Mouse (Mus musculus) heart, postnatal 4 days (tissue): Measurements from ENCODE around the gene Olfr1160. TPM values are rescaled to one million over a fixed set of nuclear protein-coding genes. Genes with fewer than 3 reads are reported as not detected.
"Not testable (repeated sequence)": the region's sequence is repeated elsewhere in the genome, so short reads cannot be mapped to it uniquely, and the experiment has no call there.

ENCODE experiments used
- DNase-seq: peaks from one replicate; pipeline ENCODE4 v3.0.0; 2021
- total RNA-seq, 2 experiments: library from RNA; stranded (reverse); gene quantifications; 2 replicates each; pipeline ENCODE4 v1.2.3; 2021

The Olfr1160 gene
- total RNA-seq: not detected

DNA sequence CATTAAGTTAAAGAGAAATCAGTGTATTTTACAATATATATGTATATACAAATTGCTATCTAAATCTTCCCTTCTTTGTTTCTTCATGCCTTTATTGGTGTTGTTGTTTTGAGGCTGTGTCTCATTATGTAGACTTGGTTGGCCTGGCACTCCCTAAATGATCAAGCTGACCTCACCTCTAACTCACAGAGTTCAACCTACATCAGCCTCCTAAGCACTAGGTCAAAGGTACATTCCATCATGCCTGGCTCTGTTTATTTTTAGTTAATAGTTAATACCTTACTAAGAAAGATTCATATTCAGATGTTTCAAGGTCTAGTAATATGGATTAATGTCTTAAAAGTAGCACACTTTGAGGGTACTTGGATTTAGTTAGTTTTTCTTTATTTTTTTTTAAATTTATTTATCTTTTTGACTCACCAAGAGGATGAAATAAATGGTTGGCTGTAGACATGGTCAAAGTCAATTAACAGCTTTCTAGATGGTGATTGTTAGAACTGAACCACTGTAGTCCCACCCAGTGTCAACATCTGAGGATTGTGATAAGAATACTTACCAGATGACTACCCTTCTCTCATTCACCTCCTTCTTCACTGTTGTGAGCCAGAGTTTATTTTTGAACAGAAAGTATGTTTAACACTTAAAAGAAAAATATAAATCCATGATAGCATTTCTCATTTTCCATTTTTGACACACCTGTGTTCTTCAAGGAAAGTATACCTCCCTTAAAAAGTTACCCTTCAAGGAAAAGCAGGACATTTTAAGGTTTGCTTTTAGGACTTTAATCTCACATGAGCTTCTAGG is at the start of gene Olfr1160:
Gene Olfr1160 (minus strand): TSS at position 754 of the 804 bp plus-strand sequence.
- no peak for DNase-seq

DNA sequence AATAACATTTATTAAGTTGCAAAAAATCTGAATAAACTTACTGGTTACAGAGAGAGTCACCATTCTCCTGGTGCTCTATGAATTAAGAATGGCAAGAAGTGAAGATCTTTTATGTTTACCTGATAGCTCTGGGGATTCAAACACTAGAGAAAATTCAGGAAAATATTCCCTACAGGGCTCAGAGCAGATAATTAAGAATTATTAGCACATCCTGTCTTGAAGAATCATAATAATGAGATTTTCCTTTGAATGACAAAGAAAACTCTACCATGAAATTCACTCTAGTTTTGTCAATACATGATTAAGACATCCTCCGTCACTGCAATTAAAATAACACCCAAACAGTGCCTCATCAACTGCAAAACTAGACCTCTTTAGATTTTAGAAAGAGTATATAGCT is 43.0 kb upstream of the Olfr1160 start, which contains the start of gene Olfr1162:
Gene Olfr1162 (minus strand): TSS at position 101 of the 400 bp plus-strand sequence.
- DNase-seq: no peak

DNA sequence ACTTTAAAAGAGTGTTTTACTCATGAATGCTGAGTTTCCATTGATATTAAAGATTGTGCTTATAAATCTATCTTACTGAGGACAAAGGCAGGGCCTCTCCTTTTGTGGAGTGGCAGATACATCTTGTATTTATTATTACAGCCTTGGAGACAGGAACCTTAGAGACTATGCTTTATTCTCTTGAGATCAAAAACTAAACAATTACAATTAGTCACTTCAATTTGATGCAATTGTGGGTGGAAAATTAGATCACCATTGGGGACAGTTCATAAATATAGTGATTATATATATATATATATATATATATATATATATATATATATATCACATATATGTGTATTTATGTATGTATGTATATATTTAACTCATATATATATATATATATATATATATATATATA is 29.5 kb upstream of the Olfr1160 start, which contains the start of gene Olfr73:
Gene Olfr73 (minus strand): TSS at position 101 of the 400 bp plus-strand sequence.
- DNase-seq: no peak

DNA sequence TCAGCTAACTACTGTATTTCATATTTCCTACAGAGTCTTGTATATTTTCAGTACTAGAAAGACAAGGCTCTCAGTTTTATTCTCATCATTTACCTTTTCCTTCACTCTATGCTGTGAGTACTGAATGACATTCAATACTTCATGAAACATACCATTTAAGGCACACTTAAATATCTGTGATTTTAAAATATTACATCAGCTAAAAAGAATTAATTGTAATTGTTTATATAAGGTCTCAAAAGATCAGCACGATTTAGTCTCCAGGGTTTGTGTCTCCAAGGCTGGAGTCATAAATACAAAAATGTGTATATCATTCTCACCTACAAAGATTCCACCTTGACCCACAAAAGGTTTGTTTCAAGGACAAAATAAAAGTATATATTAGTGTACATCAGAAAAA is 14.4 kb upstream of the Olfr1160 start, which contains the start of gene Olfr1161:
Gene Olfr1161 (plus strand): TSS at position 301 of the 400 bp plus-strand sequence.
- not testable (repeated sequence) for DNase-seq

DNA sequence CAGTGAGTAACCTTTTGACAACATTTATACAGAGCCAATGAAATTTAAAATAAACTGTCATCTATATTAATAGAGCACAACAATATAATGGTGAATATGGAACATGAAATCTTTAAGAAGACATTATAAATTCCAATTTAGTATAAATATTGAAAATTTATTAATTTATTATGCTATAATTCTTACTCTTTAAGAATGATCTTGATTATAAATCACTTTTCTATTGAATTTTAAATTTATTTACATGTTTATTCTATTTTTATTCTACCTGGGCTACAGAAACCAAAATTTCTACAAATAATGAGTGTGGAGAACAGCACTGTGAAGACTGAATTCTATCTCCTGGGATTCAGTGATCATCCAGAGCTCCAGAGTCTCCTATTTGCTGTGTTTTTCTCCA is 18.3 kb downstream of the Olfr1160 start, which contains the start of gene Olfr1158:
Gene Olfr1158 (plus strand): TSS at position 301 of the 400 bp plus-strand sequence.
- DNase-seq: no peak

DNA sequence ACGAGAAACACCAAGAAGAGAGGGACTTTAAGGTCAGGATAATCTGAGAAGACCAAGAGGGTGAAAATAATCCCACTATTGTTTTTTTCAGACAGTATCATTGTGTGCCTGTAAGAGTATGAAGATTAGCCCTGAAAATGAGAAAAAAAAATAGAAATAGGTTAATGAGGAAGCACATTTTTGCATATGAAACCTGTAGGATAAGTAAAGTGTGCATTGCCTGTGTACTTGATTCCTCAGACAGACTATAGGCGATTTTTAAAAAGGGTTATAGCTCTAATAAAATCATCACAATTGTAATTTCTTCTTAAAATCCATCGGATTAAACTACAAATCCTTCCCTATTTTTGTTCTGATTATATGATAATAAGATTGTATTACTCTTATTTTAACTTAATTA is 33.5 kb downstream of the Olfr1160 start, which contains the start of gene Olfr74:
Gene Olfr74 (minus strand): TSS at position 101 of the 400 bp plus-strand sequence.
- DNase-seq: no peak

DNA sequence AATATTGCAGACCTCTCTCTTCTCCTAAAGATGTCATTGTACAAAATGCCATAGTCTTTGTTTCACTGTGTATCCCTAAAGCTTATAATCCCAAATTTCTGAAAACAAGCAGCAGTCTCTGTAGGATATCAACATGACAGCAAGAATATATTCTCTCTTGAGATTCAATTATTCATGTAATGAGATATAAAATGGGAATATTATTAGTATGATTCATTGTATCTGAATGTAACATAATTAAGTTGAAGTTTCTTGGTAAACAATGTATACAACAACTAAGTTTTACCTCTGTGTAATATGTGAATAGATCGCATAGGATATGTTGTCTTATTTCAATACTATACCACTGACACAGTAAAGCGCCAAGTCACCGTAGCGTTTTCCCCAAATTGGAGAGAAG is 39.9 kb downstream of the Olfr1160 start, which contains the start of gene Olfr1157:
Gene Olfr1157 (minus strand): TSS at position 101 of the 400 bp plus-strand sequence.
- DNase-seq: no peak

DNA sequence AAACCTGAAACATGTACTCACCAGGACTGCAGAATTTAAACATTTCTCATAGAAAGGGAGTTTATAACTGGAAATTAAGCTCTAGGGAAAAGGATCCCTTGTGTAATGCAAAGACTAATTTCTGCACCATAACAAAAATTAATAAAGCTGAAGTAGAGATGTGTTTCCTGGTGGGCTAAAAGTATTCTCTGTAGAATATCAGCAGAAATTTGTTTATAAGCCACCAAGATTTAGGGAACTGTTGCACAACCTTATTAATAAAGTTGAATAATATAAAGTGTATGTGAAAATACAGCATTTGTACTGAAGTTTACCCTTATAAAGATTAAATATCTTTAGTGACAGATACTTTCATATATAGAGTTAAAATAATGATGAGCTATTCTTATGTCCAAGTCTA is 55.1 kb downstream of the Olfr1160 start, which contains the start of gene Olfr1156:
Gene Olfr1156 (minus strand): TSS at position 101 of the 400 bp plus-strand sequence.
- DNase-seq: no peak

Other genes with a start within 250 kb of the Olfr1160 start
- gene Olfr152, start 228.8 kb downstream of the Olfr1160 start, total RNA-seq: not detected
- gene Olfr1143, start 207.7 kb downstream of the Olfr1160 start, total RNA-seq: not detected
- not detected for gene Olfr1145, start 198.4 kb downstream of the Olfr1160 start, total RNA-seq
- gene Olfr1148, start 177.7 kb downstream of the Olfr1160 start, total RNA-seq: not detected
- gene Olfr1150-ps1, start 164.3 kb downstream of the Olfr1160 start, total RNA-seq: not detected
- not detected for gene Olfr1151, start 152.4 kb downstream of the Olfr1160 start, total RNA-seq
- not detected for gene Olfr1152, start 141.8 kb downstream of the Olfr1160 start, total RNA-seq
- not detected for gene Olfr1153, start 113.3 kb downstream of the Olfr1160 start, total RNA-seq
- gene Olfr1154, start 103.1 kb downstream of the Olfr1160 start, total RNA-seq: not detected
- gene Olfr1155, start 63.1 kb downstream of the Olfr1160 start, total RNA-seq: not detected
- gene Olfr1156, start 55.2 kb downstream of the Olfr1160 start, total RNA-seq: not detected
- gene Olfr1157, start 40.0 kb downstream of the Olfr1160 start, total RNA-seq: not detected
- gene Olfr74, start 33.6 kb downstream of the Olfr1160 start, total RNA-seq: not detected
- not detected for gene Olfr1158, start 18.2 kb downstream of the Olfr1160 start, total RNA-seq
- gene Olfr1161, start 14.5 kb upstream of the Olfr1160 start, total RNA-seq: not detected
- not detected for gene Olfr73, start 29.4 kb upstream of the Olfr1160 start, total RNA-seq
- gene Olfr1162, start 42.9 kb upstream of the Olfr1160 start, total RNA-seq: not detected
- gene Olfr1163, start 63.6 kb upstream of the Olfr1160 start, total RNA-seq: not detected
- not detected for gene Olfr1164, start 85.7 kb upstream of the Olfr1160 start, total RNA-seq
- gene Olfr1166, start 120.0 kb upstream of the Olfr1160 start, total RNA-seq: not detected
- not detected for gene Olfr1167, start 146.9 kb upstream of the Olfr1160 start, total RNA-seq
- gene Olfr1168, start 173.6 kb upstream of the Olfr1160 start, total RNA-seq: not detected
- gene Olfr1170, start 220.1 kb upstream of the Olfr1160 start, total RNA-seq: not detected